Comparison of ENCODE assay signal across 28 mouse cellular contexts in genomic region chr5:114423961-114424360, GRCm38 (mm10). TPM values are rescaled to one million over a fixed set of nuclear protein-coding genes. Genes with fewer than 3 reads are reported as not detected.
DNase-seq lines count a peak whose midpoint lies in the region; ATAC-seq lines count a peak whose summit lies in the region.
"Had no signal": no experiment of that assay in that cellular context is flagged by ENCODE, and none has a peak within 500 bp of the region (broad histone marks: within the 10 kb centered on the region; RNA-seq: fewer than 3 reads in every experiment).

No protein-coding gene starts in this region.

- no peak overlapping the region for H3K9ac ChIP-seq in hindbrain, embryonic 15.5 days
- no peak overlapping the region for H3K9ac ChIP-seq in midbrain, embryonic 14.5 days (replicated peaks; ENCODE audit: low read length)
- no peak overlapping the region for H3K9ac ChIP-seq in forebrain, embryonic 11.5 days (ENCODE audit: low read length)
- H3K9ac ChIP-seq: embryonic facial prominence, embryonic 12.5 days; forebrain, postnatal 0 days; heart, embryonic 13.5 days; intestine, embryonic 15.5 days; liver, embryonic 14.5 days had no signal

- H3K4me3 ChIP-seq in hindbrain, embryonic 15.5 days, result no peak overlapping the region
- no peak overlapping the region for H3K4me3 ChIP-seq in hindbrain, embryonic 10.5 days
- no peak overlapping the region for H3K4me3 ChIP-seq in midbrain, embryonic 10.5 days
- no peak overlapping the region for H3K4me3 ChIP-seq in midbrain, embryonic 14.5 days (replicated peaks; ENCODE audit: low read depth, low read length)
- H3K4me3 ChIP-seq in limb, embryonic 10.5 days, result no peak overlapping the region
- no peak overlapping the region for H3K4me3 ChIP-seq in forebrain, embryonic 11.5 days (ENCODE audit: low read depth, low read length)
- H3K4me3 ChIP-seq: embryonic facial prominence, embryonic 12.5 days; heart, embryonic 13.5 days; intestine, embryonic 15.5 days had no signal

- WGBS in hindbrain, embryonic 15.5 days, result 49% methylated on average over 5 of the region's 5 CpGs
- WGBS in hindbrain, embryonic 10.5 days, result 88% methylated on average over 5 of the region's 5 CpGs
- 89% methylated on average over 5 of the region's 5 CpGs for WGBS in midbrain, embryonic 10.5 days
- 71% methylated on average over 5 of the region's 5 CpGs for WGBS in midbrain, embryonic 14.5 days
- WGBS in limb, embryonic 10.5 days, result 89% methylated on average over 5 of the region's 5 CpGs
- WGBS in forebrain, embryonic 11.5 days, result 81% methylated on average over 5 of the region's 5 CpGs

- H3K4me1 ChIP-seq in hindbrain, embryonic 15.5 days (replicated peaks), result peaks cover 28% of the 10 kb centered on the region
- peaks cover 19% of the 10 kb centered on the region for H3K4me1 ChIP-seq in hindbrain, embryonic 10.5 days (replicated peaks)
- H3K4me1 ChIP-seq in midbrain, embryonic 10.5 days, result 0 out of 2 replicates have a peak, but pooled peaks cover 7% of the 10 kb centered on the region
- H3K4me1 ChIP-seq in midbrain, embryonic 14.5 days (ENCODE audit: control insufficient read depth, insufficient read depth, low read length), result no peaks in the 10 kb centered on the region
- H3K4me1 ChIP-seq in limb, embryonic 10.5 days, result peaks cover 7% of the 10 kb centered on the region
- no peaks in the 10 kb centered on the region for H3K4me1 ChIP-seq in forebrain, embryonic 11.5 days (replicated peaks; ENCODE audit: control insufficient read depth, insufficient read depth, low read length)
- H3K4me1 ChIP-seq: embryonic facial prominence, embryonic 12.5 days had no signal

- no peak overlapping the region for H3K27ac ChIP-seq in hindbrain, embryonic 15.5 days (replicated peaks)
- H3K27ac ChIP-seq in hindbrain, embryonic 10.5 days, result no peak overlapping the region
- 0 out of 2 replicates have a peak overlapping the region, but pooled peaks have one; percentile 13 for H3K27ac ChIP-seq in midbrain, embryonic 10.5 days (replicated peaks)
- H3K27ac ChIP-seq in midbrain, embryonic 14.5 days (replicated peaks; ENCODE audit: low read depth, low read length), result no peak overlapping the region
- H3K27ac ChIP-seq in limb, embryonic 10.5 days, result peak overlapping the region; percentile 7; the same call in 1 of the 2 replicates
- H3K27ac ChIP-seq in forebrain, embryonic 11.5 days (ENCODE audit: low read depth, low read length), result no peak overlapping the region
- H3K27ac ChIP-seq: embryonic facial prominence, embryonic 12.5 days; heart, embryonic 13.5 days; intestine, embryonic 15.5 days; liver, embryonic 14.5 days; macrophage had no signal

- H3K4me2 ChIP-seq in hindbrain, embryonic 15.5 days, result no peak overlapping the region
- H3K4me2 ChIP-seq in midbrain, embryonic 14.5 days (ENCODE audit: low read length), result no peak overlapping the region
- no peak overlapping the region for H3K4me2 ChIP-seq in forebrain, embryonic 11.5 days (ENCODE audit: low read depth, low read length, severe bottlenecking)
- H3K4me2 ChIP-seq: embryonic facial prominence, embryonic 12.5 days; heart, embryonic 13.5 days; intestine, embryonic 15.5 days had no signal

- no peaks in the 10 kb centered on the region for H3K27me3 ChIP-seq in hindbrain, embryonic 15.5 days
- H3K27me3 ChIP-seq in hindbrain, embryonic 10.5 days (ENCODE audit: insufficient read depth, poor library complexity, severe bottlenecking), result no peaks in the 10 kb centered on the region
- H3K27me3 ChIP-seq in midbrain, embryonic 10.5 days (ENCODE audit: low read depth, poor library complexity, severe bottlenecking), result no peaks in the 10 kb centered on the region
- H3K27me3 ChIP-seq in midbrain, embryonic 14.5 days (ENCODE audit: control insufficient read depth, insufficient read depth, low read length), result no peaks in the 10 kb centered on the region
- no peaks in the 10 kb centered on the region for H3K27me3 ChIP-seq in limb, embryonic 10.5 days (ENCODE audit: low read depth, poor library complexity, severe bottlenecking)
- no peaks in the 10 kb centered on the region for H3K27me3 ChIP-seq in forebrain, embryonic 11.5 days (ENCODE audit: control insufficient read depth, insufficient read depth, low read length)
- H3K27me3 ChIP-seq: embryonic facial prominence, embryonic 12.5 days; heart, embryonic 13.5 days; intestine, embryonic 15.5 days had no signal

- ATAC-seq in hindbrain, embryonic 15.5 days (ENCODE audit: low FRiP score, low read depth), result peak; percentile 49; the same call in 1 of the 2 replicates
- ATAC-seq in midbrain, embryonic 14.5 days (ENCODE audit: low FRiP score, low TSS enrichment), result no peak
- no peak for ATAC-seq in forebrain, embryonic 11.5 days (replicated peaks; ENCODE audit: low FRiP score)
- ATAC-seq: activated CD4-positive, CD25-positive, alpha-beta regulatory T cell, adult 4 months; forebrain, postnatal 0 days; intestine, embryonic 15.5 days had no signal

- DNase-seq in hindbrain, embryonic 10.5 days (ENCODE audit: low spot score), result no peak
- DNase-seq in midbrain, embryonic 10.5 days (ENCODE audit: low spot score), result no peak
- no peak for DNase-seq in midbrain, embryonic 14.5 days
- peak; percentile 53 to 57 for DNase-seq in right cerebral cortex, postnatal 10 days (ENCODE audit: low spot score in 2 of 2)
- DNase-seq in right cerebral cortex, postnatal 14 days, result no peak
- DNase-seq in limb, embryonic 10.5 days (ENCODE audit: low spot score), result no peak
- DNase-seq in forebrain, embryonic 11.5 days (ENCODE audit: low spot score), result no peak
- DNase-seq: adrenal gland, adult 2 months; adrenal gland, postnatal 36 days; B cell, adult 2 months; cerebellum, adult 9-10 months; embryo, embryonic 11 days; forebrain, postnatal 0 days; heart, postnatal 10 days; kidney, adult 8-10 months; kidney, postnatal 10 days; liver; lung, adult 2 months; lung, postnatal 10 days; right cerebral cortex, postnatal 25 days; thymus, postnatal 14 days had no signal

- H3K36me3 ChIP-seq in hindbrain, embryonic 15.5 days, result peaks cover 21% of the 10 kb centered on the region
- H3K36me3 ChIP-seq in hindbrain, embryonic 10.5 days, result peaks cover 35% of the 10 kb centered on the region
- H3K36me3 ChIP-seq in midbrain, embryonic 10.5 days, result peaks cover 27% of the 10 kb centered on the region
- H3K36me3 ChIP-seq in midbrain, embryonic 14.5 days (ENCODE audit: control insufficient read depth, insufficient read depth, low read length), result peaks cover 28% of the 10 kb centered on the region
- peaks cover 32% of the 10 kb centered on the region for H3K36me3 ChIP-seq in limb, embryonic 10.5 days
- H3K36me3 ChIP-seq in forebrain, embryonic 11.5 days (ENCODE audit: control insufficient read depth, insufficient read depth, low read length), result no peaks in the 10 kb centered on the region; the same call in 1 of the 2 replicates

- no peaks in the 10 kb centered on the region for H3K9me3 ChIP-seq in hindbrain, embryonic 15.5 days
- no peaks in the 10 kb centered on the region for H3K9me3 ChIP-seq in hindbrain, embryonic 10.5 days
- H3K9me3 ChIP-seq in midbrain, embryonic 10.5 days (replicated peaks), result no peaks in the 10 kb centered on the region
- no peaks in the 10 kb centered on the region for H3K9me3 ChIP-seq in midbrain, embryonic 14.5 days (ENCODE audit: control insufficient read depth, low read length)
- no peaks in the 10 kb centered on the region for H3K9me3 ChIP-seq in limb, embryonic 10.5 days (replicated peaks)
- no peaks in the 10 kb centered on the region for H3K9me3 ChIP-seq in forebrain, embryonic 11.5 days (ENCODE audit: control insufficient read depth, low read length)
- H3K9me3 ChIP-seq: embryonic facial prominence, embryonic 12.5 days; heart, embryonic 13.5 days; intestine, embryonic 15.5 days had no signal

RNA-seq across cellular contexts. Expression of gene Mmab, which starts 19.9 kb away (rescaled TPM):
- polyA plus RNA-seq in hindbrain, embryonic 15.5 days (2015; fragmentation: Nextera tagmentation; extraction: Ambion mirVana), result 34.2 and 36.3 TPM in 2 replicates
- 30.1 TPM in 2 replicates for polyA plus RNA-seq in hindbrain, embryonic 10.5 days (2016; fragmentation: Nextera tagmentation; extraction: Ambion mirVana)
- polyA plus RNA-seq in midbrain, embryonic 10.5 days (2016; fragmentation: Nextera tagmentation; extraction: Ambion mirVana), result 32.4 and 34.1 TPM in 2 replicates
- 18.2 and 26.3 TPM in 2 replicates for polyA plus RNA-seq in midbrain, embryonic 14.5 days (2014; fragmentation: Nextera tagmentation; extraction: Ambion mirVana)
- 29.3 and 34.7 TPM in 2 replicates for polyA plus RNA-seq in limb, embryonic 10.5 days (2016; fragmentation: Nextera tagmentation; extraction: Ambion mirVana)
- 27.7 and 30.6 TPM in 2 replicates for polyA plus RNA-seq in forebrain, embryonic 11.5 days (2014; fragmentation: Nextera tagmentation; extraction: Ambion mirVana)

RNA-seq across cellular contexts. Expression of gene Mvk, which starts 20.1 kb away (rescaled TPM):
- polyA plus RNA-seq in hindbrain, embryonic 15.5 days (2015; fragmentation: Nextera tagmentation; extraction: Ambion mirVana), result 74.6 and 78.0 TPM in 2 replicates
- 60.9 and 66.6 TPM in 2 replicates for polyA plus RNA-seq in hindbrain, embryonic 10.5 days (2016; fragmentation: Nextera tagmentation; extraction: Ambion mirVana)
- 62.3 and 65.2 TPM in 2 replicates for polyA plus RNA-seq in midbrain, embryonic 10.5 days (2016; fragmentation: Nextera tagmentation; extraction: Ambion mirVana)
- 58.7 and 72.0 TPM in 2 replicates for polyA plus RNA-seq in midbrain, embryonic 14.5 days (2014; fragmentation: Nextera tagmentation; extraction: Ambion mirVana)
- 50.6 and 55.2 TPM in 2 replicates for polyA plus RNA-seq in limb, embryonic 10.5 days (2016; fragmentation: Nextera tagmentation; extraction: Ambion mirVana)
- polyA plus RNA-seq in forebrain, embryonic 11.5 days (2014; fragmentation: Nextera tagmentation; extraction: Ambion mirVana), result 58.3 and 65.0 TPM in 2 replicates

RNA-seq across cellular contexts. Expression of gene Ube3b, which starts 43.6 kb away (rescaled TPM):
- 39.6 and 41.3 TPM in 2 replicates for polyA plus RNA-seq in hindbrain, embryonic 15.5 days (2015; fragmentation: Nextera tagmentation; extraction: Ambion mirVana)
- polyA plus RNA-seq in hindbrain, embryonic 10.5 days (2016; fragmentation: Nextera tagmentation; extraction: Ambion mirVana), result 52.5 and 56.2 TPM in 2 replicates
- 49.8 and 56.9 TPM in 2 replicates for polyA plus RNA-seq in midbrain, embryonic 10.5 days (2016; fragmentation: Nextera tagmentation; extraction: Ambion mirVana)
- polyA plus RNA-seq in midbrain, embryonic 14.5 days (2014; fragmentation: Nextera tagmentation; extraction: Ambion mirVana), result 42.7 and 49.2 TPM in 2 replicates
- polyA plus RNA-seq in limb, embryonic 10.5 days (2016; fragmentation: Nextera tagmentation; extraction: Ambion mirVana), result 54.5 and 59.5 TPM in 2 replicates
- 52.9 and 59.6 TPM in 2 replicates for polyA plus RNA-seq in forebrain, embryonic 11.5 days (2014; fragmentation: Nextera tagmentation; extraction: Ambion mirVana)

RNA-seq across cellular contexts. Expression of gene Kctd10, which starts 43.7 kb away (rescaled TPM):
- 62.2 and 63.9 TPM in 2 replicates for polyA plus RNA-seq in hindbrain, embryonic 15.5 days (2015; fragmentation: Nextera tagmentation; extraction: Ambion mirVana)
- 114 and 124 TPM in 2 replicates for polyA plus RNA-seq in hindbrain, embryonic 10.5 days (2016; fragmentation: Nextera tagmentation; extraction: Ambion mirVana)
- 103 and 114 TPM in 2 replicates for polyA plus RNA-seq in midbrain, embryonic 10.5 days (2016; fragmentation: Nextera tagmentation; extraction: Ambion mirVana)
- polyA plus RNA-seq in midbrain, embryonic 14.5 days (2014; fragmentation: Nextera tagmentation; extraction: Ambion mirVana), result 58.7 and 82.4 TPM in 2 replicates
- 99.9 and 103 TPM in 2 replicates for polyA plus RNA-seq in limb, embryonic 10.5 days (2016; fragmentation: Nextera tagmentation; extraction: Ambion mirVana)
- polyA plus RNA-seq in forebrain, embryonic 11.5 days (2014; fragmentation: Nextera tagmentation; extraction: Ambion mirVana), result 86.4 and 93.3 TPM in 2 replicates

Comparison
In these comparisons a context has a peak if more than half of its experiments do, and no peak if none do; other contexts are left out.
1. H3K27ac ChIP-seq: peak in midbrain, embryonic 10.5 days (single experiment) and limb, embryonic 10.5 days (single experiment); none in hindbrain, embryonic 15.5 days (single experiment), hindbrain, embryonic 10.5 days (single experiment), midbrain, embryonic 14.5 days (single experiment) and forebrain, embryonic 11.5 days (single experiment).
2. DNase-seq: peak in right cerebral cortex, postnatal 10 days (2 of 2); none in hindbrain, embryonic 10.5 days (single experiment), midbrain, embryonic 10.5 days (single experiment), midbrain, embryonic 14.5 days (single experiment), right cerebral cortex, postnatal 14 days (single experiment), limb, embryonic 10.5 days (single experiment) and forebrain, embryonic 11.5 days (single experiment).